Mouse (Mus musculus) cerebellum, adult 11-12 months (tissue): ENCODE measurements around the gene Rai14.
"Not testable (repeated sequence)": the region's sequence is repeated elsewhere in the genome, so short reads cannot be mapped to it uniquely, and the experiment has no call there.

Source experiments
- DNase-seq: peaks from one replicate; pipeline ENCODE4 v3.0.0; 2022

Gene Rai14

DNA sequence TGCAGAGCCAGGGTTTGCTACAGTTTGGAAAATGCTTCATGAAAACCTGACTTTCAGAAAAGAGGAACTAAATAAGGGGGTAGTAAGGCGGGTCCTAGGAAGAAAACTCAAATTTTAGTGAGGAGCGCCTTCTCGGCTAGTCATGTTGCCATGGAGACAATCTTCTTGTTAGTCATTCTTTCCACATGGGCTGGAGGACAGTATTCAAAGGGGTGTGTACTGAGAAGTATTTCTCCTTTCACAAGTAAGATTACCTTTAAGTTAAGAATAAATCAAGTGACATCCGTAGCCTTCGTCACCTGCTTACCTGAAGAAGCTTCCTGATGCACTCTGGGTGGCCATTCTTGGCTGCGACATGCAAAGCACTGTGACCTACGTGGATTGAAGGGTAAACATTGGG, 115.0 kb downstream of the Rai14 start:
- DNase-seq, result no peak

DNA sequence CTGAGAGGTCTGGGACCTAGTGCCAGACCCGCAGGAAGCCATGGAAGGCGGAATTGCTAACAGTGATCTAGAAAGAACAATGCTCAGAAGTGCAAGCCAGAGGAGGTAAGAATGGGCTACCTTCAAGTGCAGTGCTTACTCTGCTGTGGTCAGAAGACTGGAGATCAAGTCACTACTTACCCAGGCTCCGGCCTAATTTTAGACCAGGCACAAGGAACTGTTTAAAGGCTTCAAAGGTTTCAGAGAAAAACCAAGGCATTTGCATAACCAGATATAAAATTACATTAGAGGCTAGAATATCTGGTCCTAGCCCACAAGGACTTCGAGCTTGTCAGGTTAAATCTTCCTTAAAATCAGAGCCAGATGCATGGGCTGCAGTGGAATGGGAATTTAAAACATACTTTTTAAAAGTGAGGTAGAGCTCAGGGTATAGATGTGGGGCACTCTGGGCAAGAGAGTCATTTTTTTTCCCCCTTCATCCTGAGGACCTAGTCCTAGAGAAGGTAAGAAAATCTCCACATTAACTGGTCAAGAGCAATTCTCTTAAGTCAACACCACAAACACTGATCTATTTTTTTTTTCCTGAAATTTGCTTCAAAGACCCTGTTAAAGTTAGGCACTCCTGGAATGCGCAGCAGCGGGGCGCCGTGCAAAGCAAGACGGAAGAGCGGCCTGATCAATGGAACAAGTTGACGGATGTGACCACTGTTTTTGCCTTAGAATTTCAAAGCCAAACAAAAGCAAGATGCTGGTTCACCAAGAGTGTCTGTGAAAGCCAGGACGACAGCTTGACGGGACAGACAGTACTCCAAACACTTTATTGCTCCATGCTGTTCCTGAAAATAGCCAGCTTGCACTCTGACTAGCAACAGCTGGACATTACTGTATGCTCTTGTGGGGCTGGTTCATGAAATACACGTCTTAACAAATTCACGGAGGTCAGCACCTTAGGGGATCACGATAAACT, 115.9 kb downstream of the Rai14 start:
- DNase-seq, result no peak

DNA sequence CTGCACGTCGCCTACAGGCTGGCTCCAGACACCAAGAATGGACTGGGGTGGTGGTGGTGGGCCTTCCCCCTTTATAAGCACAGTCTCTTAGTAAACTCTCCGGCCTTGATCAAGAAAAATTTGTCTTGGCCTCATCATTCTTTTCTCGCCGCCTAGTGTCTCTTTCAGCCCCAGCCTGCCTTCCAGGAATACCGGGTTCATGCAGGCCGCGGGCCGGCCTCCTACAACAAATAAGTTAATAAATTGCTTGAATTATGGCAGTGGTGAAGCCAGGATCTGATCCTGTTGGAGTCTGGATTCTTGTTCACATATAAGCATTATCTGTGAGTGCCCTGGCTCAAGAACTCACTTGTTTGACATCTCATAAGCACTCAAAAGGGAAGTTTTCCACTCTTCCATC, 117.6 kb downstream of the Rai14 start:
- no peak for DNase-seq

DNA sequence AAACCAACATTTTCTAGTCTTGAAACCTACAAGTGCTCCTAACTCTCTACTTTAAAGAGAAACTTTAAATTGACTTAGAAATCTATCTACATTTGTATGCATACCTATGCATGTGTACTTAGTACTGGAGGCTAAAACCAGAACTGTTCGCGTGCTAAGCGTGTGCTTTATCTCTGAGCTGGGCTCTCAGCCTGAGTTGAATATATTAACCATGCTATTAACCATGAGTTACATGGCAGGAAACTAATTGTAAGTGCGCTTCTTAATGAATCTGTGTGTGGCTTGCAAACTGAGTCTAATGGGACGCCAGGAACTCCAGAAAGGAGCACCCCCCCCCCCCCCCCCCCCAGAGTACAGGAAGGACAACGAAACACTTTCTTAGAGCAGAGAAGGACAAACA, 119.0 kb downstream of the Rai14 start:
- DNase-seq, result no peak

DNA sequence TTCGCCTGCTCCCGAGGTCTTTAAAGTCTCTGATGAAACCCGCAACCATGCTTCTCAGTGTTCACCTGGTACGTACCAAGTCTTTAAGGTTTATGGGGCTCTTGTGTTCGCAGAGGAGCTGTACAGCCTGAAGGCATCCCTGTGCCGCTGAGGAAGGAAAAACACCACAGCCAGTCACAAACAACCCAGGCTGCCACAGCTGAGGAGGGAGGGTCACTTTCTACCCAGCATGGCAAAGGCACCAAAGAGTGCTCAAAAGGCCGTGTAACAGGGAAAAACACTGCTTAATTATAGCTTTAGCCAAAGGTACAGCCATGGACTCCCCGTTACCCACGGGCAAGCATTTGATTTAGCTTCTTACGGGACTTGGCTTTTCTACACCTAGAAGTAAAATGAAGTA, 119.5 kb downstream of the Rai14 start:
- no peak for DNase-seq

DNA sequence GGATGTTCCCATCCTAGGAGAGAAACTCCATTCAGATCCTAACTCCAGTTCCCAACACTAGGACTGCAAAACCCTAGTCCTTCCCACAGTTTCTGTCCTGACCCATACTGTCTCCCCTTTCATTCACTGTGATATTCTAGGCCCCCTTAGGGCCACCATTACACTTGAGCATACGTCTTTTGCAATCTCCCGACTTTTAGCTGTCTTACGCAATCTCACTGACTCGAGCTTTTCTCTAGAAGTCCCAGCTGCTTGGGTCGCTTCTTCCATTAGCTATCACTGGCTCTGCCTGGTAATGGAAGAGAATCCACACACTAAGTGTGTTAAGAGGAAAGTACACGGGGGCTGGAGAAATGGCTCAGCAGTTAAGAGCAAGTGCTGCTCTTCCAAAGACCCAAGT, 121.3 kb downstream of the Rai14 start:
- DNase-seq, result no peak

DNA sequence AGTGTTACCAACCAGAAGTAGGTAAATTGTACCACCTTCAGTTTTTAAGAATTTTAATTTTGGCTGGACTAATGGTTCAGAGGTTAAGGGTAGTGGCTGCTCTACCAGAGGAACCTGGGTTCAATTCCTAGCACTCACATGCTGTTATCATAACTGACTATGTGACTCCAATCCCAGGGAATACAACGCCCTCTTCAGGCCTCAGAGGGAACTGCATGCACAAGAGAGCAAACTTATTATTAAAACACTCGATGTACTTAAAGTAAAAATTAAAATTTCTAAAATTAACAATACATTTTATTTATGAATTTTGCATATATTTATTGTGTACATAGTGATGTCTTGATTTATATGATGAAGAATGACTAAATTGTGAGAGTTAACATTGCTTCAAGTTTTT, 127.9 kb downstream of the Rai14 start:
- no peak for DNase-seq

DNA sequence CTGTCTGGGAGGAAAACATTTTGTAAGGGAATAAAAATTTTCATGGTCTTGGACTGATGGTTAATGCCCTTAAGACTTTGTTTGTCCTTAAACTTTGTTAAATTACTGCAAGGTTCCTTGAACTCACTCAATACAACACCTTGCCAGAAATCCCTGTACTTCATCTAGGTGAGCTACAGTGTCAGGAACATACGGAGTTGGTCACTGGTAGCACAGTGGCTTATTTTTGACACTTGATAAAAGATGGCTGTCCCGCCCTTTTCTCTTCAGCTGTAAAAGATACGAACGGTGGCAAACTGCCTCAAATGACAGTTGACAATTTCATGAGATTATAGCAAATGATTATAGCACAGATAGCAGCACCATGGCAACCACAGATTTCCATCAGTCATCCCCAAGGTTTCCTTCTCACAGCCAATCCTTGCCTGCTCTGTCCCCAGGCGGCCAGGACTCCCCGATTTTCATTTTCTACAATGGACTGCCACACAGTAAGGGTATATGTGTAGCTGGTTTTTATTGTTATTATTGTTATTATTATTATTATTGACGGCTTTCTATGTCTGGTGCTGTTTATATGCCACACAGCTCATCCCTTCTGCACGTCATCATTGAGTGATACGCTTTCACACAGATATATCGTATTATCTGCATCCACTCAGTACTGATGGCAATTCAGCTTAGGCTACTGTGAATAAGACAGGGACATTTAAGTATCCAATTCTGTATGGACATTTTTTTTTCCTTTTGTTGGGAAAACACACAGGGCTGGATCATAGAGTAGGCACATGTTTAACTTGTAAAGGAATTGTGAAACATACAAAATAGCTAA, 129.9 kb downstream of the Rai14 start:
- no peak for DNase-seq

DNA sequence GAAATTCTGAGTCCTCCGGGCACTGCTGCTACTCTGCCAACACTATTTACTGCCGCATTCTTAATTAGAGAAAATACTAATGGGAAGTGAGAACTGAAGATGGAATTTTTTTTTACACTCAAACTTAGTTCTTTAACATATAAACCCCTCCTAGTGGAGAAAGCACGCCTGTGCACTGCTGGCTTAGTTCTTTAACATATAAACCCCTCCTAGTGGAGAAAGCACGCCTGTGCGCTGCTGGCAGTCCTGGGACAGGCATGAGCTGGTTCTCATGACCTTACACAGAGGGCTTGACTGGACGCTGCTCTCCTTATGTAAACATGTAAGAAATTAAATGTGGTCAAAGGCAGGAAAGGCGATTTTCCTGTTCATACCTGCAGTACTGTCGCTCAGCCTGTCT, 131.0 kb downstream of the Rai14 start:
- DNase-seq, result no peak

DNA sequence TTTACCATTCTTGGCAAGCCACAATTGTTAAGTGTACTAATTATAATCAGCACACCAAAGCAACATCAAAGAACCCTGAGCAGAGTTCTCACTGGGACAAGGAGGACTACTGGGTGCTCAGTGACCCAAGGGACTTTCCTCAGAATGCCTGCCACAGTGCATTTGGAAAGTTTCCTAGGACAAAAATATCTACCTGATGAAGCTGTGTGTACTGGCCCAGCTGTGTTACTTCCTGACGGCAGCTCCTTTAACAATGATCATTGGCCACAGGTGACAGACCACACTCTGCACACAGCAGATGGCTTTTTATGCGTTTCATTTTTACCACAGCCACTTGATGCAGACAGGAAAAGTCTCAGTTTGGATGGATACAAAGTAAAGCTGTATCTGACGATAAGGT, 135.3 kb downstream of the Rai14 start:
- DNase-seq, result no peak

DNA sequence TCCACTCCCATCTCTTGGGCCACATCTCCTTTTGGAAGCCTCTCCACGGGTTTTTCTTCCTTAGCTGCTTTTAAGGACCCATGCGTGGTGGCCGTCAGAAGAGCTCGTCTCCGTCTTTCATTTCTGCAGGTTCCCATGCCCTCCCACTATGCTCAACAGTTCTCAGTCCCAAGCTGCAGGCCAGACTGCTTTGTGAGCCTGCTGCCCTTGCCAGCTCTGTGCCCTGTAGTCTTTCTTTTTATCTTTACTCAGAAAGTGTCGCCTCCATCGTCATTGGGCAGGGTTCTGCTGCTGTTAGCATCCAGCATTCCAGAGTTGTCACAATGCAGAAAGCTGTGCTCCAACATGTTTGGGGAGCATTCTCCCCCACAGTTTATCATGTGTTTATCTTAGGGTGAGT, 147.9 kb downstream of the Rai14 start:
- DNase-seq, result no peak

DNA sequence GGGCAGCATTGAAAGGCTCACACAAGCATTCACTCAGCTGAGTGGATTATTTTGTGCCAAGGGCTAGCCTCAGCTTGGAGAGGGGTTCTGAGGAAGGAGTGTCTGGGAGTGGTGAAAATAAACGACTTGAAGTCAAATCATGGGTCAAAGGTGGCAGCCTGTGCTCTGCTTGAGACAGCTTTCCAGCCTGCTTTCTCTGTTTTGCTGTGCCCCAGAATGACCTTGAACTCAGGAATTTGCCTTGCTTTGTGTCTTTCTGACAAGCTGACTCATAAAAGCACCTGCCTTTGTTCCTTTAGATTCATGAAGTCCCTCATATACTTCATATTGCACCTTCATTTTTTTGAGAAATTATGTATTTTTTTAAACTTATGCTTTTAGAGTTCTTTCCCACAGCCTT, 150.2 kb downstream of the Rai14 start:
- DNase-seq, result no peak

DNA sequence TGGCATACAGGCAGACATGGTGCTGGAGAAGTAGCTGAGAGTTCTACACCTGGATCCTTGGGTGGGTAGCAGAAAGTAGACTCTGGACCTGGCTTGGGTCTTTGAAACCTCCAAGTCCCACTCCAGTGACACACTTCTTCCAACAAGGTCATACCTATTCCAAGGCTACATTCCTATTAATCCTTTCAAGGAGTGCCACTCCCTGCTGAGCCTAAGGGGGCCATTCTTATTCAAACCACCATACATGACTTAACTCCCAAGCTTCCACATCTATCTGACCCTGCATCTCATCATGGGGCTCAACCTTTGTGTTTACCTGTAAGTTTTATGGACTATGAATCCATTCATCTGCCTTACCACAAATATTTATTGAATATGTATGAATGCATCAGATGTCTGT, 152.1 kb downstream of the Rai14 start:
- DNase-seq, result no peak

DNA sequence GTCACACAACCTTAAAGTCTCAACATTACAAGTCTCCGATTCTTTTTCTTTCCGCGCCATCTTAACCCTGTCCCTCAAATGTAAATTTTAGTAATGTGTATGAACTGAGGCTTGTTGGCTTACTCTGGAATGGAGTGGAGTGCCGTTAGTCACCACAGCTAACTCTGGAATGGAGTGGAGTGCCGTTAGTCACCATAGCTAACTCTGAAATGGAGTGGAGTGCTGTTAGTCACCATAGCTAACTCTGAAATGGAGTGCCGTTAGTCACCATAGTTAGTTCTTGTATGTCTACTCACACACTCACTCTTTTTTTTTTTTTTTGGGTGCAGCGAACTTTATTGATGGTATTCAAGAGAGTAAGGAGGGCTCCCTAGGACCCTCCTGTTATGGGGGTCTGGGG, 154.4 kb downstream of the Rai14 start:
- no peak for DNase-seq

DNA sequence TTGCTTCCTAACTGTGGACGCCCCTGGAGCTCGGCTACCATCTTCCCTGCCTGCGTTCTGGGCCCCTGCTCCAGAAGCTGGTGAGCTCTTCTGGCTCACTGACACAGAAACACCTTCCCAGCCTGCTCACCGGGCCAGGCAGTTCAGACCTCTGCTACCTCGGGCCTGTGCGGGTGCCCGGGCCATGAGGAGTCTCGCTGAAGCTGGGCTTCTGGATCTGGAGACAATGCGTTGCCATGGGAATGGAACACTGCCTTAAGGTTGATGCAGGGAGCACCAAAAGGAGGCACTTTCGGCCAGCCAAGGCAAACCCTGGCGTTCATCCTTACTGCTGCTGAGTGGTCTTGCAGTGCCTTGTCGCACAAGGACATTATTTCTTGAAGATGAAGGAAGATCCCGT, 156.0 kb downstream of the Rai14 start, which contains the start of gene Ttc23l:
Gene Ttc23l, minus strand, starts transcription at position 204 of the 400 bp plus-strand sequence.
- DNase-seq, result no peak

DNA sequence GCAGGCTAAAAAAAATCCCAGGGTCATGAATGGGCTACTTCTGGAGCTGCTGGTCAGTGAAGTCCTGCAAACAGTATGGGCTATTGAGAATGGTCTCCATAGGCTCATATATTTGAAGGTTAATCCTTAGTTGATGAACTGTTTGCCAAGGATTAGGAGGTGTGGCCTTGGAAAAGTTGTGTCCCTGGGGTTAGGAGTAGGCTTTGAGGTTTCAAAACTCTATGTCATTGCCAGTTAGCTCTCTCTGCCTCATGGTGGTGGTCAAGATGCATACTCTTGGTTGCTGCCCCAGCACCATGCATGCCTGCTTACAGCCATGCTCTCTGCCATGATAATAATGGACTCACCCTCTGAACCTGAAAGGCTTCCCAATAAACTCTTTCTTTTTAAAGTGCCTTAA, 160.1 kb downstream of the Rai14 start:
- no peak for DNase-seq

DNA sequence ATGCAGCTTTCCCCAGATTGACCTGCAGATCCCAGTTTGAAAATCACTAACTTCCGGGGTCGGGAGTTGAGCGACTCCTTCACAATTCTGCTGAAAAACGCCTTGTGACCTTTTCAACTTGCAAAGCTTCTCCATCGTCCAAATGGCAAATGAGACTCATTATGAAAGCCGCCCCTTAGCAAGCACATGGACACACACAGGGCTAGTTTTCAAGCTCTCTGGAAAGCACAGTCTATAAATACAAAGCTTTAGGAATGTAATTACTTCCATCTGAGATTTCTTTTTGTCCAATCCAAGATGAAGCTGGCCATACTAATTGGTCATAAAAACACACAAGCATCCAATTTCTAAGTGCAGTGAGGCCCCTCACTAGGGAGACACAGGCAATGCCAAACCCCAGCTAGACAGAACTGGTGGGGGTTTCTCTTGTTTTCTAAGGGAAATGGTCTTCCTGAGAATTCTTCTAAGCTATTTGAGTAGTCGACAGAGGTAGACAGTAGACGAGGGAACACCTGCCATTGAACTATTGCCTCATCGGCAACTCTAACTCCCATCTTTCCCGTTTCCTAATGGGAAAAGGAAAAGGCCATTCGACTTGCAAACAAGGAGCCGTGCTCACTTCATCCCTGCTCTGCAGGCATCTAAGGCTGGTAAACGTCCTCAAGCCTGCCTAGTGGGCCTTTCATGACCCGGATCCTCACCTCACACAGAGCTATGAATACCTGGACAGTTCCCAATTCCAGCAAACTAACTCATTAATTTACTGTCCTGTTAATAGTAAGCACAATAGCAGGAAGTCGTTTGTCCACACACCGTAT, 173.9 kb downstream of the Rai14 start:
- no peak for DNase-seq

DNA sequence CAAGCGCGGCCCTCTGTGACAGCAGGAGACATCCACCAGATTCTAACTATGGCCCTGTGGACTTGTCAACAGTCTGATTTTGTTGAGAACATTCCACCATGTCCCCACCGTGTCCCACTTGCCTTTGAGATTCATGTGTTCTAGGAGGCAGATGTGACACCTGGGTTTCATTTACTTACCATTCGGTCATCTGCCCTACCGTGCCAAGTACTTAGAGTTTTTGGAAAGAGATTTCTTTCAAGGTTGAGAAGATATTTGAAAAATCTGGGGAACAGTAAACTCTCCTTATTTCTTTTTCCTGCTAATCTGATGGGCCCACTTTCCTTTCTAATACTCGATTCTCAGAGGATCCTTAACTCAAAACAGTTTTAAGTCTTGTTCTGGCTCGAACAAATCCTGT, 178.5 kb downstream of the Rai14 start:
- DNase-seq, result no peak

DNA sequence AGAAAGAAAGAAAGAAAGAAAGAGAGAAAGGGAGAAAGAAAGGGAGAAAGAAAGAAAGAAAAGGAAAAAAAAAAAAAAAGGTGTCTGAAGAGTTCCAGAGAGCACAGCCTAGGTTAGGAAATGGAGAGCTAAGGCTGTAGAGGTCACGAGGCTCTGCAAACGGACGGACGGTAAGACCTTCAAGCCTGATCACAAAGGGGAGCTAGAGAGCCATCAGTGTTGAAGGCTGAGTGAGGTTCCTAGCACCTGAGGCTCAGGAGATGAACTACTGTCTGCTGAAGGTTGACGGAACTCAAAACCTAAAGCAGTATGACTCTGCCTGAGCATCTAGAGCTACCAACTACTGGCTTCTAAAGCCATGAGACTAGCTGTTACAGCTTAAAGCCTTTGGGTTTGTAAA, 179.8 kb downstream of the Rai14 start:
- DNase-seq, result no peak

DNA sequence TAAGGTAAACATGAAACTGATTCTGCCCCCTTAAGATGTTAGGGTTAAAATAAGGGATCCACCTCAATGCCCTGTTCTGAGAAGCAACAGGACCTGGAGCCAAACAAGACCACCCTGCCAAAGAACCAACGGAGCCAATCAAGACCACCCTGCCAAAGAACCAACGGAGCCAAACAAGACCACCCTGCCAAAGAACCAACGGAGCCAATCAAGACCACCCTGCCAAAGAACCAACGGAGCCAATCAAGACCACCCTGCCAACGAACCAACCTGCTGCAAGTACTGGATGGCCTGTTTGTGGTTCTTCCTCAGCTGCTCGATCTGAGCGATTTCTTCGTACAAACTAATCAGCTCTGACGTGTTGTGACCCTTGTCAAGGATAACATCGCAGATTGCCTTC, 181.1 kb downstream of the Rai14 start:
- DNase-seq, result not testable (repeated sequence)

DNA sequence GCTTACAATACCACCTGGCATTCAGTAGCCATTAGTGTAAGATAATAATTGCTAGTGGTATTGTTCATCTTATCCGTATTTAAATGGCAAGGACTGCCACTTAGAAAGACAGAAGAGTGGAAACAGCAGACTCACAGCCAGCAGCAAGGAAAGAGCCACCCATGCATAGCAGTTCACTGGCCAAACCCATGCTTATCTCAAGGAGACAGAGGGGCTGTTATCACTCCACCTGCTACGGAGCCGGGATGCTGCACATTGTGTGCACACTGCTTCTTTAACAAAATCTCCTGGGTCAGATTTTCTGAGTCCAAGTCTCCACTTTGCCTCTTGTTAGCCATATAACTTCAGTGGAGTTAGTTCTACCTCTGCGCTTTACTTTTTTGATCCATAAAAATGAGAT, 183.1 kb downstream of the Rai14 start:
- DNase-seq, result no peak

DNA sequence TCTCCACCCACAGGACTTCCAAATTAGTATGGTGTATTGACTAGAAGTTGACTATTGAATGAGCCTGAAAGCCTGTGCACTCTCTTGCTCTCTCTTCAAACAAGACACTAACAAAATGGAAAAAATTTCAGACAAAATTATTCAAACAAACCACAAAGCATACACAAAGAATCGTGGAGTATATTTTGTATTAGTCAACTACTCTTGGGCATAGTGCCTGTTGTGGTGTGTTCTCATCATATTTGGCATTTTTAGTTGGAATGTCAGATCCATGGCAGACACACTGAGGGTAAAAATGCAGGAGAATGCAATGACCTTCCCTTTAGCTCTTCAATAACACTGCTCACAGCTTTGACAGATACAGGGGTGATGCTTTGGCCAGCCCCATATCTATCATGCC, 188.5 kb downstream of the Rai14 start:
- DNase-seq, result no peak
